Mouse (Mus musculus) B cell, adult 2 months (primary cell): ENCODE data around the gene Gm28897.
"Not testable (repeated sequence)": the region's sequence is repeated elsewhere in the genome, so short reads cannot be mapped to it uniquely, and the experiment has no call there.

ENCODE experiments used
- DNase-seq, 2 experiments: peaks; one replicate each; pipeline ENCODE4 v3.0.0; 2022

Gene Gm28897

DNA sequence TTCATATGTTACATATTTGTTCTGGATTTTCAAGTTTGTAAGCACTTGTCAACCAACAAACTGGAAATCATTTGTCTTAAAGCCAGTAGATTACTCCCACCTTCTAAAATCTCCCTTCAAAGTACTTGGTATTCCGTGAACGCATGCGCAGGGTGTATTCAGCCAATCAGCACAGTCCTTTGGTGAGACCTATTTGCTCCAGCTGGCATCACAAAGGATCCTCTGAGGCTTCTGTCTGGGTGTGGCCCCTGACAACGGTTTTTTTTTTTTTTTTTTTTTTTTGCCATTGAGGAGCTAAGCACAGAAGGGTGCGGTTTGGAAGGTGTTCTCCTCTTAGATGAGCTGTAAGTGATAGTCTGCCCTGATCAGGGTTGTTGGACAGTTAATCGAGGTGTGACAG is at the start of gene Gm28897:
Gm28897 (plus strand) TSS at position 301 of the 400 bp plus-strand sequence.
- not testable (repeated sequence) for DNase-seq
